Mouse (Mus musculus) retina, postnatal 1 day (tissue): ENCODE data around the gene Fut8.
"Not testable (repeated sequence)": the region's sequence is repeated elsewhere in the genome, so short reads cannot be mapped to it uniquely, and the experiment has no call there.

Experiments used
- DNase-seq: peaks from one replicate; pipeline ENCODE4 v3.0.0-alpha.2; 2012

Fut8 gene

DNA sequence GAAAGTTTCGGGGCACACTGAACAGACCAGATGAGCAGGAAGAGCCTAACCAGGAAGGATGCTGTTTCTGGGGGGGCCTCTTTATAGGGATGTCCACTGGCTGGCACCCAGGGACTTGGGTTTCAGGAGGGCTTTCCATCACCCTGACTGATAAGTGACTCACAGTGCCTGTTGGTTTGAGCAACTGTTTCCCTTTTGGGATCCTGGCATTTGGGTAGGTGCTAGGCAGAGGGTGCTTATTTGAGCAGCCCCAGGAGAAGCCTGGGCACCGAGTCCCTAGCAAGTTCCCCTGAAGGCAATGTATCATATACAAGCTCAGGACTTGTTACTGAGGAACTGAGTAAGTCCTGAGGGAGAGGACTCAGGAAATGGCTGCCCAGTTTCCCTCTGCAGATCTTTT, 267.5 kb downstream of the Fut8 start:
- DNase-seq = no peak

DNA sequence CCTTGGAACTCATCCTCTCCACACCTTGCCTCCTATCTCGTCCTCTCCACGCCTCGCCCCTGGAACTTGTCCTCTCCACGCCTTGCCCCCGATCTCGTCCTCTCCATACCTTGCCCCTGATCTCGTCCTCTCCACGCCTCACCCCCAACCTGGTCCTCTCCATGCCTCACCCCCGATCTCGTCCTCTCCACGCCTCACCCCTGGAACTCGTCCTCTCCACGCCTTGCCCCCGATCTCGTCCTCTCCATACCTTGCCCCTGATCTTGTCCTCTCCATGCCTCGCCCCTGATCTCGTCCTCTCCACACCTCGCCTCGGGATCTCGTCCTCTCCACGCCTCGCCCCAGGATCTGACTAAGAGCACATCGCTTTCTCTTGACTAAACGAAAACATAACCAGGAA, 269.8 kb downstream of the Fut8 start:
- DNase-seq = no peak

DNA sequence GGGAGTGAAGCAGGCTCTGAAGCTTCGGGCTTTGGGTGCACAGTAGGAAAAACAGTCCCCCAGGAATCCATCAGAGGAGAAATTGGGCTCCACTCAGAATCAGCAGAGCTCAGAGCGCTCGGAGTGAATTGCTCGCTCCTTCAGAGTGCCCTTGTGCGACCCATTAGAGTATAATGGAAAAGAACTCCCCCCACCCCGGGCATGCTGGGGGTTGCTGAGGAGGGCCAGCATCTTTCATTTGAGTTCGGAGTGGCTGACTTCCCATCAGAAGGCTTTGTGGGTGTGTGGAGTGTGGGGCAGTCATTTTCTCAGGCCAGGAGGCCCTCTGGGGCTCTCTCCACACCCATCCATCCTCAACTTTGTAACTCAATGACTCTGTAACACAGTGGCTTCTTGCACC, 272.8 kb downstream of the Fut8 start:
- DNase-seq = no peak

DNA sequence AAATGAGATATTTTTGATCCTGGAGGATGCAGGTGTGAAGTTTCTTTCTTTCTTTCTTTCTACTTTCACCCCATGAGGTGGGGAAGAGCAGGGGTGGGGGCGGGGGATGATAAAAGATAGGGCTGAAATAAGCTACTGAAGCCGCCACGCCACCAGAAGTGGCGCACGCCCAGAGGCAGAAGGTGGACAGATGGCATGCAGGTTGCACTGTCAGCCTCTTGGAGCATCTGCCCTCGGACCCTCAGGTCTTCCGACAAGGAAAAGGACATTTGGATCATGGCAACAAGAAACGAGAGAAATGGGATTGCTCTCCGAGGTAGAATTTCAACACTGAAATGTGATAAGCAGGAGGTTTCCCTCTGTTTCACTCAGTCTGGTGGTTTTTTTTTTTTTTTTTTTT, 273.3 kb downstream of the Fut8 start:
- no peak for DNase-seq

DNA sequence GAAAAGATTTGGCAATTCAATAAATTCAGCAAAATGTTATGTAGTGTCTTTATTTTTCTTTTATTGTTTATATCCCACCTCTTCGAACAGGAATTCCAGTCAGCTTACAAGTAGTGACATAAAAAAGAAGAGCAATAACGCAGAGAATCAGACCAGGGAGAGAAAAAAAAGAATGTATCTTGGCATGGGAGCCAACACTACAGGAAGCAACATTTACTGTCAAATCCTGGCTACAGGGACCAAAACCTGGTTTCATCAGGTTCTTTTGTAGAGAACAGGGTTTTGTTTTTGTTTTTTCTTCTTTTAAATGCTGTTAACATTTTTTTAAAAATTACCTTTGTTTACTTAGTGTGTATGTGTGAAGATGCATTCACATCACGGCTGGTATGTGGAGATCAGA, 273.7 kb downstream of the Fut8 start:
- no peak for DNase-seq

DNA sequence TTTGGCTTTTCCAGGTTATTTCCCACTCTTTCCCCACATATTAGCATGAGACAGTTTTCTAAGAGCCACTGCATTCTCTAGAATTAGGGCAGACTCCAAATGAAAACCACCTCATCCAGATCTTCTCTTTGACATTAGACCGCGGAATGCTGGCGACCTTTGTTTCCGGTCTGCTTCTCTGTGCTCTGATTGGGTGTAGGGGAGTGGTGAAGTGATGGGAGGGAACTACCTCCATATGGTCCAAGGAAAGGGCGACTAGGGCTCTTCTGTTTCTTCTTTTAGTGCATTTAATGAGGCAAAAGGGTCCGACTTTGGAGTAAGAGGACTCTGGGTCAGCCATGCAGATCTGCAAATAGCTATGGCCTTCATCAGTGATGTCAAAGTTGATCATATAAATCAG, 278.9 kb downstream of the Fut8 start:
- DNase-seq = no peak

DNA sequence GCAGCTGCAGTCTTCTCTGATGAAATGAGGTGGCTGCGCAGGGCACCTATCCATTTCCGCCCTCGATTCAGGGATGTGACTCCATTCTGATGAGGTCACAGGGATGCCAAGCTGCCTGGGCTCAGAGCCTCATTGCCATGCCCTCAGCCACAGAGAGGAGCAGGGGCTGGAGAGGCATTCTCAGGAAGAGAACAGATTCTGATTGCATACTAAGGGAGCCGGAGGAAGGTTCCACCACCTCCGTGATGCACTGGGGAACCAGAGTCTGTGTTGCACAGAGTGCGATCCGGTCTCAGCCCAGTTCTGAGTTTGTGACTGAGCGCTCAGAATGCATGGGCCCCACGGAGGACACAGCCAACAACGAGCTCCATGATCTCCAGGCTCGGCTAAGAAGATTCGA, 279.8 kb downstream of the Fut8 start:
- no peak for DNase-seq

DNA sequence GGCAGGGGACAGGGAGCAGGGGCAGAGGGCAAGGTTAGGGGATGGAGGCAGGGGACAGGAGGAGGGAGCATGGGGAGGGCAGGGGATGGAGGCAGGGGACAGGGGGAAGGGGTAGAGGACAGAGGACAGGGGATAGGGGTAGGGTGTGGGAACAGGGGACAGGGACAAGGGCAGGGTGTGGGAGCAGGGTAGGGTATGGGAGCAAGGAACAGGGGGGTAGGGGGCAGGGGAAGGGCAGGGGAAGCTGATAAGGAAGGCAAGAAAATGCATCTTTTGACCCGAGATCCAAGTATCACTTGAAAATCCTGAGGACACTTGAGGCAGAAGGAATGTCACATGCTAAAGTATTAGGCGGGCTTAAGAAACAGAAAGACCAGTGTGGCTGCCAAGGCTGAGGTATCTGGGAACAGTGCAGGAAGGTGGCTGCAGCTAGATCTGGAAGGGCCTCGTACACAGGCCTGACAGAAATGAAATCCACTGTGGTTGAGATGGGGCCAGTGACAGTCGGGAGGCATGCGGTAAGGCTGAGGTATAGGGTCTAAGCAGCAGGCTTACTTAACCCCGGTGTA, 281.7 kb downstream of the Fut8 start:
- no peak for DNase-seq

DNA sequence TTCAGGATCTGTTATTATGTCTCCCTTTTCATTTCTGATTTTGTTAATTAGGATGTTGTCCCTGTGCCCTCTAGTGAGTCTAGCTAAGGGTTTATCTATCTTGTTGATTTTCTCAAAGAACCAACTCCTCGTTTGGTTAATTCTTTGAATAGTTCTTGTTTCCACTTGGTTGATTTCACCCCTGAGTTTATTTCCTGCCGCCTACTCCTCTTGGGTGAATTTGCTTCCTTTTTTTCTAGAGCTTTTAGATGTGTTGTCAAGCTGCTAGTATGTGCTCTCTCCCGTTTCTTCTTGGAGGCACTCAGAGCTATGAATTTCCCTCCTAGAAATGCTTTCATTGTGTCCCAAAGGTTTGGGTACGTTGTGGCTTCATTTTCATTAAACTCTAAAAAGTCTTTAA, 286.1 kb downstream of the Fut8 start:
- not testable (repeated sequence) for DNase-seq
